ENCODE assay signal across 8 mouse cellular contexts in genomic region chr6:141248691-141249584, GRCm38 (mm10). TPM values are rescaled to one million over a fixed set of nuclear protein-coding genes. Genes with fewer than 3 reads are reported as not detected.
DNase-seq lines count a peak whose midpoint lies in the region; ATAC-seq and TF ChIP-seq lines count a peak whose summit lies in the region.

Gene Pde3a (plus strand): TSS chr6:141249269.

- no peak for TF ChIP-seq POLR2A in spleen, adult 2 months (IDR thresholded peaks at IDR 0.05; ENCODE audit: low read depth, low read length)

- no peak for TF ChIP-seq CTCF in spleen, adult 2 months (IDR thresholded peaks at IDR 0.05; ENCODE audit: extremely low read depth, insufficient read depth, insufficient read length, insufficient replicate concordance)

- peak within 1 kb of the TSS; percentile 25 for H3K4me3 ChIP-seq in spleen, adult 2 months (ENCODE audit: extremely low read depth, insufficient read depth, insufficient read length)
- H3K4me3 ChIP-seq in forebrain, embryonic 11.5 days (ENCODE audit: low read depth, low read length) = peak within 1 kb of the TSS; percentile 60
- H3K4me3 ChIP-seq in hindbrain, embryonic 14.5 days (replicated peaks; ENCODE audit: low read length) = peak within 1 kb of the TSS; percentile 78
- peak within 1 kb of the TSS; percentile 76 for H3K4me3 ChIP-seq in midbrain, embryonic 16.5 days (ENCODE audit: low read depth, low read length)

- H3K9ac ChIP-seq in forebrain, embryonic 11.5 days (ENCODE audit: low read length) = peak within 1 kb of the TSS; percentile 64
- peak within 1 kb of the TSS; percentile 63 for H3K9ac ChIP-seq in hindbrain, embryonic 14.5 days
- peak within 1 kb of the TSS; percentile 78 for H3K9ac ChIP-seq in midbrain, embryonic 16.5 days (ENCODE audit: low read depth, low read length)

- H3K4me1 ChIP-seq in spleen, adult 2 months (ENCODE audit: control insufficient read depth, insufficient read depth, insufficient read length) = no peaks in the 10 kb centered on the region
- H3K4me1 ChIP-seq in forebrain, embryonic 11.5 days (replicated peaks; ENCODE audit: control insufficient read depth, insufficient read depth, low read length) = peaks cover 3% of the 10 kb centered on the region; the same call in 1 of the 2 replicates
- H3K4me1 ChIP-seq in hindbrain, embryonic 14.5 days (replicated peaks; ENCODE audit: control insufficient read depth, insufficient read depth, low read length) = no peaks in the 10 kb centered on the region
- peaks cover 3% of the 10 kb centered on the region; the same call in 1 of the 2 replicates for H3K4me1 ChIP-seq in midbrain, embryonic 16.5 days (ENCODE audit: control insufficient read depth, insufficient read depth, low read length)

- peak within 1 kb of the TSS; percentile 38 for H3K27ac ChIP-seq in spleen, adult 2 months (ENCODE audit: insufficient read depth, low read length)
- no peak within 1 kb of the TSS for H3K27ac ChIP-seq in forebrain, embryonic 11.5 days (ENCODE audit: low read depth, low read length)
- H3K27ac ChIP-seq in hindbrain, embryonic 14.5 days = no peak within 1 kb of the TSS
- H3K27ac ChIP-seq in midbrain, embryonic 16.5 days (ENCODE audit: low read length) = peak within 1 kb of the TSS; percentile 55

- 8% methylated on average over 22 of the region's 28 CpGs for WGBS in spleen, adult 2 months
- 1% methylated on average over 26 of the region's 28 CpGs for WGBS in forebrain, embryonic 11.5 days
- WGBS in hindbrain, embryonic 14.5 days = under 1% methylated on average over 25 of the region's 28 CpGs
- WGBS in midbrain, embryonic 16.5 days = under 1% methylated on average over 25 of the region's 28 CpGs

- no peaks in the 10 kb centered on the region; the same call in 1 of the 2 replicates for H3K27me3 ChIP-seq in spleen, adult 2 months (ENCODE audit: control insufficient read depth, insufficient read depth, low read length)
- peaks cover 11% of the 10 kb centered on the region; the same call in 1 of the 2 replicates for H3K27me3 ChIP-seq in forebrain, embryonic 11.5 days (ENCODE audit: control insufficient read depth, insufficient read depth, low read length)
- peaks cover 38% of the 10 kb centered on the region for H3K27me3 ChIP-seq in hindbrain, embryonic 14.5 days (ENCODE audit: control insufficient read depth, insufficient read depth, low read length)
- no peaks in the 10 kb centered on the region; the same call in none of the 2 replicates for H3K27me3 ChIP-seq in midbrain, embryonic 16.5 days (ENCODE audit: control insufficient read depth, insufficient read depth, low read depth, low read length)

- H3K4me2 ChIP-seq in forebrain, embryonic 11.5 days (ENCODE audit: low read depth, low read length, severe bottlenecking) = peak within 1 kb of the TSS; percentile 96
- peak within 1 kb of the TSS; percentile 93 for H3K4me2 ChIP-seq in hindbrain, embryonic 14.5 days (replicated peaks)
- peak within 1 kb of the TSS; percentile 95 for H3K4me2 ChIP-seq in midbrain, embryonic 16.5 days (ENCODE audit: low read length)

- H3K36me3 ChIP-seq in spleen, adult 2 months (ENCODE audit: control insufficient read depth, insufficient read depth, low read length) = no peaks in the 10 kb centered on the region
- H3K36me3 ChIP-seq in forebrain, embryonic 11.5 days (ENCODE audit: control insufficient read depth, insufficient read depth, low read length) = no peaks in the 10 kb centered on the region
- H3K36me3 ChIP-seq in hindbrain, embryonic 14.5 days (replicated peaks; ENCODE audit: control insufficient read depth, insufficient read depth) = no peaks in the 10 kb centered on the region
- no peaks in the 10 kb centered on the region for H3K36me3 ChIP-seq in midbrain, embryonic 16.5 days (ENCODE audit: control insufficient read depth, insufficient read depth, low read length)

- peak; percentile 63 for ATAC-seq in forebrain, embryonic 11.5 days (replicated peaks; ENCODE audit: low FRiP score)
- peak; percentile 12; the same call in 1 of the 2 replicates for ATAC-seq in hindbrain, embryonic 14.5 days (ENCODE audit: low FRiP score)
- ATAC-seq in midbrain, embryonic 16.5 days = peak; percentile 58; the same call in 1 of the 2 replicates

- no peaks in the 10 kb centered on the region for H3K9me3 ChIP-seq in forebrain, embryonic 11.5 days (ENCODE audit: control insufficient read depth, low read length)
- H3K9me3 ChIP-seq in hindbrain, embryonic 14.5 days (ENCODE audit: control insufficient read depth, low read length) = no peaks in the 10 kb centered on the region
- H3K9me3 ChIP-seq in midbrain, embryonic 16.5 days (replicated peaks; ENCODE audit: control insufficient read depth, low read length, poor library complexity, severe bottlenecking) = no peaks in the 10 kb centered on the region

- no peak for DNase-seq in spleen, adult 2 months (ENCODE audit: low read depth in 1 of 2, low spot score in 2 of 2)
- DNase-seq in spleen, postnatal 36 days (ENCODE audit: low spot score in 2 of 2) = no peak
- peak; percentile 56 for DNase-seq in forebrain, embryonic 11.5 days (ENCODE audit: low spot score)
- no peak for DNase-seq in hindbrain, embryonic 14.5 days (ENCODE audit: low spot score)
- no peak for DNase-seq in right cerebral cortex, adult 2 months (ENCODE audit: low spot score in 2 of 2)
- no peak for DNase-seq in layer of hippocampus, postnatal 25 days (ENCODE audit: extremely low spot score in 1 of 2, low spot score in 1 of 2)
- no peak for DNase-seq in kidney, postnatal 25 days

RNA-seq across cellular contexts. Expression of gene Pde3a, which starts in this region (rescaled TPM):
- 4.8 and 5.1 TPM in 2 replicates for polyA plus RNA-seq in spleen, adult 2 months (2012; rRNA removed)
- 1.4 and 1.7 TPM in 2 replicates for polyA plus RNA-seq in forebrain, embryonic 11.5 days (2014; fragmentation: Nextera tagmentation; extraction: Ambion mirVana)
- polyA plus RNA-seq in hindbrain, embryonic 14.5 days (2014; fragmentation: Nextera tagmentation; extraction: Ambion mirVana) = 2.5 and 2.7 TPM in 2 replicates
- polyA plus RNA-seq in midbrain, embryonic 16.5 days (2015; fragmentation: Nextera tagmentation; extraction: Ambion mirVana) = 2.1 and 2.3 TPM in 2 replicates
- total RNA-seq in layer of hippocampus, postnatal 25 days (2021) = 1 to 10 TPM; 2.2 to 3.0 TPM

Comparison
In these comparisons a context has a peak if more than half of its experiments do, and no peak if none do; other contexts are left out.
1. H3K27ac ChIP-seq: peak in spleen, adult 2 months (single experiment) and midbrain, embryonic 16.5 days (single experiment); none in forebrain, embryonic 11.5 days (single experiment) and hindbrain, embryonic 14.5 days (single experiment).
2. H3K4me3 ChIP-seq: peak in every context shown above with its lines; median percentile 78 in hindbrain, embryonic 14.5 days; 76 in midbrain, embryonic 16.5 days; 60 in forebrain, embryonic 11.5 days; 25 in spleen, adult 2 months.
3. ATAC-seq: peak in every context shown above with its lines; median percentile 63 in forebrain, embryonic 11.5 days; 58 in midbrain, embryonic 16.5 days; 12 in hindbrain, embryonic 14.5 days.
4. Peak in every context shown above with its lines, with median percentiles within 50 percentile points of each other: H3K4me2 ChIP-seq and H3K9ac ChIP-seq.